Mouse (Mus musculus) activated CD4-positive, CD25-positive, alpha-beta regulatory T cell, adult 4 months (primary cell): ENCODE results near the gene Rbm34. TPM values are rescaled to one million over a fixed set of nuclear protein-coding genes. Genes with fewer than 3 reads are reported as not detected.
A peak's percentile ranks its signal among the peaks of the same experiment; 100 is the strongest.
"Not testable (repeated sequence)": the region's sequence is repeated elsewhere in the genome, so short reads cannot be mapped to it uniquely, and the experiment has no call there.

Experiments used
- ATAC-seq: one replicate; pipeline ENCODE4 v1.8.0; 2017
- polyA plus RNA-seq, 2 experiments: library from polyadenylated mRNA; unstranded; fragments of 100-300 nt; shearing (Covaris generic); gene quantifications; one replicate each; pipeline ENCODE4 v1.2.1; 2017

Gene Rbm34
- polyA plus RNA-seq: 10 to 100 TPM; 16.6 to 19.5 TPM

- ATAC-seq: peak; percentile 99
Measured at GRCm38 (mm10) chr8:126970579-126971313, at the start of gene Rbm34. Rbm34 (minus strand) TSS chr8:126971071.

- no peak for ATAC-seq
Measured at GRCm38 (mm10) chr8:127011668-127012067, 40.8 kb upstream of the Rbm34 start.

- ATAC-seq: no peak
Measured at GRCm38 (mm10) chr8:126994506-126994905, 23.6 kb upstream of the Rbm34 start.

- ATAC-seq: no peak
Measured at GRCm38 (mm10) chr8:126989363-126990153, 18.7 kb upstream of the Rbm34 start.

GRCm38 (mm10) chr8:126988346-126989006 is 17.6 kb upstream of the Rbm34 start:
- ATAC-seq: no peak

- ATAC-seq: peak; percentile 91
Measured at GRCm38 (mm10) chr8:126986495-126986894, 15.6 kb upstream of the Rbm34 start.

DNA sequence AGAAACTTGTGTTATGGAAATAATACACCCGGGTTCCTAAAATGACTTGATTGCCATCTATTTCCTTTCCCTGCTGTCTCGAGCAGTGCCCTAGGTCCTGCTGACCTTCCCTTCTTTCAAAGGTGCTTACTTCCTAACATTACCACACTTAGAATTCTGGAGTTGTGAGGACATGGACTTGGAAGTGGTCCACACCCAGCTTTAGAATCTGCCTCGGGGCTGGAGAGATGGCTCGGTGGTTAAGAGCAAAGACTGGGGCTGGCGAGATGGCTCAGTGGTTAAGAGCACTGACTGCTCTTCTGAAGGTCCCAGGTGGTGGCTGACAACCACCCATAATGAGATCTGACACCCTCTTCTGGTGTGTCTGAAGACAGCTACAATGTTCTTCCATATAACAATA is 9.2 kb upstream of the Rbm34 start:
- ATAC-seq: no peak

GRCm38 (mm10) chr8:126979091-126979920 is 8.4 kb upstream of the Rbm34 start:
- no peak for ATAC-seq

GRCm38 (mm10) chr8:126978535-126978934 is 7.7 kb upstream of the Rbm34 start:
- ATAC-seq: not testable (repeated sequence)

DNA sequence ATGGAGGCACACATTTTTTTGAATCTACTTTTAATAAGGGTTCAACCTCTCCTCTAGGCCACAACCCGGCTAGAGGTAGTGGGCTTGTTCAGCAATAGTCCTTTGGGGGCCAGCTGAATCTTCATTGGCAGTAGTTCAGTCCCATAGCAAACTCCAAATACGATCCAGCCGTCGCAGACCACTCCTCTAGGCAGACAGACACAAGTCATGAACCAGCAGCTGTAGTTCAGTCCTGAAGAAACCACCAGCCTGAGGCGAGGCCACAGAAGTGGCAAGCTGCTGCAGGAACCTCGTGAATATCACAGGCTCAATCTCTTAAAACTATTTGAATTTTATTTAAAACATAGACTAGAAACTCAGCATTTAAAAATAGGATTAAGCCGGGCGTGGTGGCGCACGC is 7.2 kb upstream of the Rbm34 start:
- no peak for ATAC-seq

DNA sequence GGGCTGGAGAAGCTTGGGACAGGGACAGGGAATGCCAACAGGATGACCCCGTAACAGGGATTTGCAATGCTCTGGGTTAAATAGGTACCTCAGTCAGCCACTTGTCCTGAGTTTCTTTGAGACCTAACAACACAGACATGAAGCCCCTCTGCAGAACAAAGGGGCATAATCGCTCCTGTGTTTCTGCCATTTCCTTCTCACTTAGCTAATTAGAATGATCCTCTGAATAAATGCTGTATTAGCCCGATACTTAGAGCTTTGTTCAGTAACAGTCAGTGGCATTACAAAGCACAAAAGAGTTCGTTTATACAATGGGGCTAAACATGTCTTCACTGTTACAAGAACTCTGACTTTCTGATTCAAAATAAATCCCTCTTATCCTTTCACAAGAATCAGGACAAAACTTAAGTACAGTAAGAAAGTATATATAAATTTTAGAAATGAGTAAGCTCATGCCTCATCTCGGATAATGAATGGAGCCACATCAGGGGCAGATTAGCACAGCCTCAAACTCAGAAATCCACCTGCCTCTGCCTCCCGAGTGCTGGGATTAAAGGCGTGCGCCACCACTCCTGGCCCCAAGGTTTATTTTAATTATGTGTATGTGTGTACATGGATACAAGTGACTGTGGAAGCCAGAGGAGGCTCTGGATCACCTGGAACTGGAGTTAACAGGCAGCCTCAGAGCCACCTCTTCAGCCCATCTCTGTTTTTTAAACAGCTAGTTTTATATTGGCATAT is 5.9 kb upstream of the Rbm34 start:
- no peak for ATAC-seq

- ATAC-seq: no peak
Measured at GRCm38 (mm10) chr8:126975706-126976105, 4.8 kb upstream of the Rbm34 start.

DNA sequence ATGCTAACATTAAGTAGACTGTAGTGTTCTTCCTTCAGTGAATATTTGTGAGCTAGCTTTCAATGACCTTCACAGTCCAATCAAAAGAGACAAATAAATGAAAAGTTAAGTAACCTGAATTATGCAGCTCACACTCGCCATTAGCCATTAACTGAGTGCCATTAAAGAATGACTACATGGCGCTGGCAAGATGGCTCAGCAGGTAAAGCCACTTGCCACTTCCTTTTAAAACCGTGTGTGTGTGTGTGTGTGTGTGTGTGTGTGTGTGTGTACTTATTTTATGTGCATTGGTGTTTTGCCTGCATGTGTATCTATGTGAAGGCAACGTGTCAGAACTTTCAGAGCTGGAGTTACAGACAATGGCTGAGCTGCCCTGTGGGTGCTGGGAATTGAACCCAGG is 3.6 kb upstream of the Rbm34 start:
- no peak for ATAC-seq

GRCm38 (mm10) chr8:126973686-126974265 is 2.9 kb upstream of the Rbm34 start:
- no peak for ATAC-seq

DNA sequence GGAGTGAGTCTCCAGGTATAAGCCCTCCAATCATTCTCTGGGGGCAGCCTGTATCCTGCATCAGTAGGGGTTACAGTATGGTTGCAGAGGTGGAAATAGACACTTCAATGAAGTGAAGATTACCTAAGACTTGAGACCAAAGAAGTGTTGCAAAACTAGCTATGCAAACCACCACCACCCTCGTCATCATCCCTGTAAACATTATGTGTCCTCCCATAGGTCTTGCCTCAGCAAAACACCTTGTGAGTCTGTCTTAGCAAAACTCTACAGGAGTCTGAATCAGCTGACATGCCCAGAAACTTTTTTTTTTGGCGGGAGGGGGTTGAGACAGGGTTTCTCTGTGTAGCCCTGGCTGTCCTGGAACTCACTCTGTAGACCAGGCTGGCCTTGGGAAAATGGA is 1.8 kb upstream of the Rbm34 start:
- ATAC-seq: no peak

DNA sequence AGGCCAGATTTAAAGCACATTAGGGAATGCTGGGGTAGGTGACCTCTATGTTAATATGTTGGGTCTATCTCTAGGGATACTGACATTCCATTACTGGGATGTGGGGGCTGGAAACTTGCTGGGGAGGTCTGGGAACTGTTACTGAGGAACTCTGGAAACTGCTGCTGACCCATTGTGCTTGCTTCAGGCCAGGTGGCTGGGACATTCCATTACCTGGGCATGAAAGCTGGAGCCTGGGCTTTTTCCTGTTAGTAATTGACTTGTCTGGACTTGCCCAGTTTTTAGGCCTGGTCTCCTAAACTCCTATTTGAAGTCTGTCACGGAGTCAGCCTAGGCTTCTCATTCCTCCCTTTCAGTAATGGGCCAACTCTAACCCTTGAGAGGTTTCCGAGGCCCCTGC is 1.2 kb upstream of the Rbm34 start:
- ATAC-seq: no peak

GRCm38 (mm10) chr8:126971314-126971664 is 418 bp upstream of the Rbm34 start:
- ATAC-seq: peak; percentile 2

- no peak for ATAC-seq
Measured at GRCm38 (mm10) chr8:126969546-126969945, 1.3 kb downstream of the Rbm34 start.

GRCm38 (mm10) chr8:126968107-126968506 is 2.8 kb downstream of the Rbm34 start:
- no peak for ATAC-seq

DNA sequence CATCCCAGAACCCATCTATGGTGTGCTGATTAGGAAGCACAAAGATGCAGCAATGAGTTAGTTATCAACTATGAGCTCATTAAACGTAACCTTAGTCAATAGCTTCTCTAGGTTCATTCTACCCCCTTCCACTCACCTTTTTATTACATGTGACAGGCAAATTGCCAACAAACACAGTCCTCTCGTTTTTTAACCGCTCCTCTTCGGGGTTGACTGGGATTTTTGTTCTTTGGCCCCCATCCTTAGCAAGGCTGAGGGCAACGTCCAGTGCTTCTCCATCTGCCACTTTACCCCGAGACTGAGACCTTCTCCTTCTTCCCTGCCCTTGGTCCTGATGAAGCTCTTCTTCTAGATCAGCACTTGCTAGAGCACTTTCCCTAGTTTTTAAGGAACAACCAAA is 5.6 kb downstream of the Rbm34 start:
- ATAC-seq: no peak

DNA sequence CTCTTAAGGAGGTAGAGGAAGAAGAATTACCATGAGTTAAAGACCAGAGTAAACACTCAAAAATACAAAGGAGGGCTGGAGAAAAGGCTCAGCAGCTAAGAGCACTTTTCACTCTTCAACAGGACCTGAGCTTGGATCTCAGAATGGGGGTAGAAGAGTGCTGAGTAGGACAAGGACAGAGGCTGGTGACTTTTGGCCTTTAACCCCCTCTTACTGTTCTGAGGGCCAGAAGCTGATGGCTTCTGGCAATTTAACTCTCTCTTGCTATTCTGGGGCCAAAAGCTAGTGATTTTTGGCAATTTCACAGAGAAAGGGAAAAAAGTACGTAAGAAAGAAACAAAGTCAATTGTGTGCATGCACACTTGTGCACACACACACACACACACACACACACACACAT is 8.0 kb downstream of the Rbm34 start:
- no peak for ATAC-seq

GRCm38 (mm10) chr8:126961516-126961915 is 9.4 kb downstream of the Rbm34 start:
- no peak for ATAC-seq
